Mouse (Mus musculus) kidney, adult 2 months (tissue): ENCODE measurements around the gene Dnajc21. TPM values are rescaled to one million over a fixed set of nuclear protein-coding genes. Genes with fewer than 3 reads are reported as not detected.

ENCODE experiments used
- DNase-seq: peaks from one replicate; pipeline ENCODE4 v3.0.0; 2021
- H3K27ac ChIP-seq: fragments of 200-500 bp; 2 replicates; pipeline ENCODE4 v1.5.1; 2012; ENCODE audit warnings: low read depth, low read length, control low read depth, inconsistent platforms; ENCODE audit not compliant: insufficient read depth
- H3K27me3 ChIP-seq: fragments of 200-500 bp; replicated peaks from 2 replicates; pipeline ENCODE4 v1.6.1; 2012; ENCODE audit warnings: mild to moderate bottlenecking, moderate library complexity, low read length, inconsistent platforms; ENCODE audit not compliant: control insufficient read depth, insufficient read depth
- H3K36me3 ChIP-seq: fragments of 200-500 bp; 2 replicates; pipeline ENCODE4 v1.6.1; 2012; ENCODE audit warnings: mild to moderate bottlenecking, moderate library complexity, low read length, inconsistent platforms; ENCODE audit not compliant: control insufficient read depth, insufficient read depth
- H3K4me1 ChIP-seq: fragments of 200-500 bp; 2 replicates; pipeline ENCODE4 v1.6.1; 2011; ENCODE audit warnings: low read length; ENCODE audit not compliant: control insufficient read depth, insufficient read depth
- H3K4me3 ChIP-seq: fragments of 200-500 bp; 2 replicates; pipeline ENCODE4 v1.5.1; 2011; ENCODE audit warnings: mild to moderate bottlenecking, low read depth, low read length, control low read depth; ENCODE audit not compliant: insufficient read depth
- CTCF ChIP-seq: fragments of 200-500 bp; conservative IDR thresholded peaks from 2 replicates; pipeline ENCODE4 v1.5.1; 2011; ENCODE audit warnings: low read depth, mild to moderate bottlenecking, control low read depth, low read length, moderate library complexity, mixed read lengths; ENCODE audit not compliant: insufficient read depth, insufficient read length
- POLR2A ChIP-seq: fragments of 200-500 bp; IDR thresholded peaks from one replicate; pipeline ENCODE4 v1.6.1; 2011; ENCODE audit warnings: low read depth, low read length, control low read depth
- WGBS: fragments of 180-500 bp; shearing (Covaris S2); methylation state at CpG from one replicate; pipeline ENCODE4 v1.1.7; 2018; 5-methylcytosine and 5-hydroxymethylcytosine counted together
- polyA plus RNA-seq: library from polyadenylated mRNA; depleted of rRNA; stranded (reverse); fragments of >200 nt; gene quantifications from 2 replicates; pipeline ENCODE4 v1.2.3, GENCODE M21; 2012

Gene Dnajc21
- polyA plus RNA-seq, 1 experiment, result 3.2 TPM

DNA sequence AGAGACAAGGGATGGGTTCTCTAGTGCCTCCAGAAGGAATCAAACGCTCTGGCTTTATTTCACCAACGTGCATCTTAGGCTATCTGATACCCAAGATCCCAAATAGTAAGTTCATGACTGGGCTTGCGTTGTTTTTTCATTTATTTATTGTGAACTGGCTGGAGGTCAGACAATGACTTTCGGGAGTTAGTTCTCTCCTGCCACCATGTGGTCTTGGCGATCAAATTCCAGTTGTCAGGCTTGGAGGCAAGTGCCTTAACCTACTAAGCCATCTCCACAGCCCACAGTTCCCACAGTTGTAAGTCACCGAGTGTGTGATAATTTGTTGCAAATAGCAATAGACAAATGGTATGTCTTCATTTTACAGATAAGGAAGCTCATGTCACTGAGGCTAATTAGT lies 30.4 kb downstream of the Dnajc21 start:
- Histone ChIP-seq H3K36me3 (no peaks in the 10 kb centered on the region), H3K4me1 (no peaks in the 10 kb centered on the region), H3K27me3 (no peaks in the 10 kb centered on the region), H3K4me3 (no peak overlapping the region), H3K27ac (no peak overlapping the region)
- WGBS, result 36% methylated on average over 6 of the region's 6 CpGs
- peak; percentile 17 for DNase-seq
- no peak for TF ChIP-seq POLR2A
- TF ChIP-seq CTCF, result peak; percentile 54

DNA sequence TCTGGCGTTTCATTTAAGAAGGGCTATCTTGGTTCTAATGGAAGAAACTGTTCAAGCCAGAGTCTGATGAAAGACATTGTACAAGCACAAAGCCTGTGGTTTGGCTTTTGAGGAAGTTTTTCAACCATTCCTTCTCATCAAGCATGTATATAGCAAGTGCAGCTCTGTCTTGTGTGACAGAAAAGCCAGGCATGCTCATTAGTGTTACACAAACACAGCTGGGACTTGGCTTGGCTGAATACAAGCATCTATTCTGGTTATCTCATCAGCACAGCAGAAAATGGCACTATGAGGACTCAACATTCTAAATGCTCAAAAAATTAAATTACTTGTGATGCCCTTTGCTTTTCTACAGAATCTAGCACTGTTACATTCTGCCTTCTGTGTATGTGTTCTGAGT lies 33.4 kb downstream of the Dnajc21 start:
- H3K36me3 ChIP-seq, result no peaks in the 10 kb centered on the region
- TF ChIP-seq CTCF, result no peak
- TF ChIP-seq POLR2A, result no peak
- H3K27ac ChIP-seq, result no peak overlapping the region
- no peaks in the 10 kb centered on the region for H3K27me3 ChIP-seq
- no peak overlapping the region for H3K4me3 ChIP-seq
- DNase-seq, result no peak
- H3K4me1 ChIP-seq, result no peaks in the 10 kb centered on the region
- 93% methylated on average over 1 of the region's 1 CpGs for WGBS

DNA sequence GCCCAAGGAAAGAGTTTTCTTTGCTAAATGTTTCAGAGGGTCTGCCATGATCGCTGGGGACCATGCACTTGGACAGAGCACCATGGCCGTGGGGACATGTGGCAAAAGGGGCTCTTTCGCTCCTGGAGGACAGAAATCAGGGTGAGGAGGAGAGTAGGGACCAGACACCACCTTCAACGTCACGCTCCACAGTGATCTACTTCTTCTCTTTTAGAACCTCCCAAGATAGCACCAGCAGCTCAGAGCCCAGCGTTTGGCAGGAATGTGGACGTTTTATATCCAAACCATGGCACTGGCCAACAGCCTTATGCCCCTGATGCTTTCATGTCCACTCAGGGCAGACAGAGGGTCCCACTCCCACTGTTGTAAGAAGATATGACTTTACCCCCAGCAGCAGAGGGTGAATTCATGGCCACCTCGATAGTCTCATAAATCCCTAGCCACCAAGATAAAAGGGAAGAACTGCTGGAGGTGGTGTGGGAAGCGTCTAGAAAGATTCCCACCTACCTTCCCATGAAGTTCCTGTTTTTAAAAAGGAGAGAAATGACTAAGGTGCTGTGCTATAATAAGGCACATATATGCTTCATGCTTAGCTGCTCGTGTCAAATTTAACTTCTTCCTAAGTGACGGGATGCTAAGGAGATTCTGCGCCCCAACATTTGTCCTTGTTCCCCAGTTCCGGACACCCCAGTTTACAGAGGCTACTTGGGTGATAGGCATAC lies 43.6 kb downstream of the Dnajc21 start:
- 80% methylated on average over 13 of the region's 13 CpGs for WGBS
- H3K4me1 ChIP-seq, result peaks cover 2% of the 10 kb centered on the region
- H3K36me3 ChIP-seq, result no peaks in the 10 kb centered on the region; the same call in 1 of the 2 replicates
- H3K27me3 ChIP-seq, result no peaks in the 10 kb centered on the region
- DNase-seq, result no peak
- H3K4me3 ChIP-seq, result no peak overlapping the region
- no peak for TF ChIP-seq POLR2A
- no peak for TF ChIP-seq CTCF
- no peak overlapping the region for H3K27ac ChIP-seq

DNA sequence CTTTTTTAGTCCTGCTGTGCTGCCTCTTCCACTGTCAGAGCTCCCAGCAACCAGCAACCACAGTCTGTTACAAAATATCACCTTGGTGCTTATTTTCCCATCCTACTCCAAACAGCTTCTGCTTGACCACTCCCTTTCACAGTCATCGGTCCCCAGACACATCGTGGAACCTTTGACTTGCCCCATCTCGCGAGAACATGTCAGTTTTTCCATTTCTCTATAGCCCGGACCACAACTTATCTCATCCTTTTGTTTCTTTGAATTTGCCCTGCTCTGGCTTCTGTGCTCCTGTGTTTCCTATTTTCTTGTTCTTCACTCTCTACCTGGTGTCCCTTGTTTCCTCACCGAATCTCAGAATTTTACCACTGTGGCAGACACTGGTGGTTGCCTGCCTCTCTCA lies 44.2 kb downstream of the Dnajc21 start:
- Histone ChIP-seq H3K27me3 (no peaks in the 10 kb centered on the region), H3K36me3 (no peaks in the 10 kb centered on the region; the same call in 1 of the 2 replicates)

DNA sequence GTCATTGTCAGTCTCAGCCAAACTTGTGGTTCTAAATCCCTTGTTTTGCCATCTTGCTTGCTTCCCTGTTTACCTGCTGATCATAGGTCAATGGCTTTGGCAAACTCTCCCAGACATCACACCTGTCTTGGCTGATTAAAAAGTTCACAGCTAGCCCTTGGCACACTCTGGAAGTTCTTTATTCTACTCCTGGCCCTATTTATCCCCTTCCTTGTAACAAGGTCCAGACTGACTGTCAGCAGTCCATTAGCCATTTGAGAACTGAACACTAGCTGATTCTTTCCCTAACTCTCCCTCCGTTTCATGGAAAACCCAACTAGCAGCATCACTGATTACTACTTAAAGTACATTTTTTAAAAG lies 48.6 kb downstream of the Dnajc21 start:
- no peak for TF ChIP-seq POLR2A
- TF ChIP-seq CTCF, result no peak
- Histone ChIP-seq H3K27ac (no peak overlapping the region), H3K4me3 (no peak overlapping the region), H3K36me3 (no peaks in the 10 kb centered on the region), H3K27me3 (no peaks in the 10 kb centered on the region), H3K4me1 (peaks cover 6% of the 10 kb centered on the region)
- DNase-seq, result peak; percentile 3
- 53% methylated on average over 1 of the region's 1 CpGs for WGBS

More for the DNA sequence above, 44.2 kb downstream of the Dnajc21 start:
- peaks cover 6% of the 10 kb centered on the region for H3K4me1 ChIP-seq
- no peak for DNase-seq
- H3K27ac ChIP-seq, result no peak overlapping the region
- 93% methylated on average over 6 of the region's 6 CpGs for WGBS
- H3K4me3 ChIP-seq, result no peak overlapping the region
- TF ChIP-seq CTCF (no peak), POLR2A (no peak)

DNA sequence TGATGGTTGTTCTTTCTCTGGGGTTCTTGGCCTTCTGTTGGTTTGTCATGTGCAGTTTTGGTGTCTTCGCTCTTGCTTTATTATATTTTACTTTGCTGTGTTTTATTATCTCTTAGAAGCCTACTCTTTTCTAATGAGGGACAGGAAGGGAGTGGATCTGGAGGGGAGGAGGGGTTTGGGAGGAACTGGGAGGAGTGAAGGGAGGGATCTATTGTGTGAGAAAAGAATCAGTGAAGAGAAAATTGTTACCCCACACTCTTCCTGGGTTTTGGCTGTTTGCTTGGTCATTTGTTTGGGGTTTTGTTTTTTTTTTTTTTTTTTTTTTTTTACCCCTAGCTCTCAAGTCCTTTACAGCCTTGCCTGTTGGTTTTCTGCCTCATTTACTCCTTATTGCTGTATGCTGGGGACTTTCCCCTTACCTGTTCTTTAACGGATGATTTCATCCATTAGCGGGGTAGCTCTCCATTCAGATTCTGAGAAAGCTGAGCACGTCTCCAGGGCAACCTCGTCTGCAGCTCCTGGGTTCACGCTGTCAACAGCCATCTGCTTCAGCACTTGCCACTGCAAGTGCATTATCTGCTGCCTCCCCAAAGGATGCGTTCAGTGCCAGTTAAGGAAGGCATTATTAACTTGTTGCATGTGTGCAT lies 49.1 kb downstream of the Dnajc21 start:
- peak; percentile 3 for DNase-seq
- TF ChIP-seq POLR2A (no peak), CTCF (no peak)
- H3K36me3 ChIP-seq, result no peaks in the 10 kb centered on the region
- H3K27ac ChIP-seq, result no peak overlapping the region
- H3K27me3 ChIP-seq, result no peaks in the 10 kb centered on the region
- peaks cover 6% of the 10 kb centered on the region for H3K4me1 ChIP-seq
- WGBS, result 30% methylated on average over 7 of the region's 7 CpGs
- H3K4me3 ChIP-seq, result no peak overlapping the region

DNA sequence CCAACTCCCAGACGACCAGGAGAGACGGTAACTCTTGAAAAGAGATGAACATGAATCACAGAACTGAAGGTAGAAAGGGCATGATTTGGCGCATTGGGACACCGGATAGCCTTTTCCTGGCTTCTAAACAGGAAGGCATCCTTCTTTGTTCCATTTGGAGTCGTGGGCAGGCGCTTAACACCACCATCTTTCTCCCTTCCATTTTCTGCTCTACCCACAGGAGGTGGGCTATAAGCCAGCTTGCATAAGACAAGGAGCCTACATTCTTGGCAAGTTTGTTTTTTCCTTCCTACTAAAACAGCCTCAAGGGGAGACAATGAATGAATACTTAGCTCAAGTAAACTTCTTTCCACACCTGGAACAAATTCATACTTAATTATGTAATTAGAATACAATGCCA lies 56.7 kb downstream of the Dnajc21 start:
- 85% methylated on average over 6 of the region's 6 CpGs for WGBS

More for the DNA sequence above, 56.7 kb downstream of the Dnajc21 start:
- Histone ChIP-seq H3K4me1 (no peaks in the 10 kb centered on the region), H3K27me3 (no peaks in the 10 kb centered on the region), H3K4me3 (no peak overlapping the region), H3K36me3 (no peaks in the 10 kb centered on the region), H3K27ac (no peak overlapping the region)
- DNase-seq, result no peak
- no peak for TF ChIP-seq POLR2A
- no peak for TF ChIP-seq CTCF
